15 mouse cellular contexts compared by ENCODE assay signal in genomic region chr11:86155638-86156037, GRCm38 (mm10).
"Had no signal": no experiment of that assay in that cellular context is flagged by ENCODE, and none has a peak within 500 bp of the region (broad histone marks: within the 10 kb centered on the region; RNA-seq: fewer than 3 reads in every experiment).

No protein-coding gene starts in this region.

- H3K27ac ChIP-seq: hindbrain, postnatal 0 days; limb, embryonic 13.5 days; midbrain, embryonic 15.5 days; neural tube, embryonic 12.5 days; stomach, embryonic 15.5 days had no signal

- H3K4me1 ChIP-seq: limb, embryonic 13.5 days; midbrain, embryonic 15.5 days; neural tube, embryonic 12.5 days; stomach, embryonic 15.5 days had no signal

- H3K27me3 ChIP-seq: limb, embryonic 13.5 days; midbrain, embryonic 15.5 days; neural tube, embryonic 12.5 days; stomach, embryonic 15.5 days had no signal

- ATAC-seq: hindbrain, postnatal 0 days; midbrain, embryonic 15.5 days had no signal

- H3K9me3 ChIP-seq: limb, embryonic 13.5 days; midbrain, embryonic 15.5 days; neural tube, embryonic 12.5 days; stomach, embryonic 15.5 days had no signal

- H3K36me3 ChIP-seq: midbrain, embryonic 15.5 days; neural tube, embryonic 12.5 days; stomach, embryonic 15.5 days had no signal

- H3K4me3 ChIP-seq: limb, embryonic 13.5 days; midbrain, embryonic 15.5 days; neural tube, embryonic 12.5 days; stomach, embryonic 15.5 days had no signal

- DNase-seq: kidney, adult 11 months; kidney, postnatal 10 days; kidney, postnatal 4 days; layer of hippocampus, postnatal 36 days; lung, adult 18-20 months; right cerebral cortex, postnatal 4 days; spleen, adult 18-20 months; thymus, adult 2 months; thymus, postnatal 25 days had no signal

- H3K4me2 ChIP-seq: limb, embryonic 13.5 days; midbrain, embryonic 11.5 days; midbrain, embryonic 15.5 days; neural tube, embryonic 12.5 days; stomach, embryonic 15.5 days had no signal

- H3K9ac ChIP-seq: limb, embryonic 13.5 days; midbrain, embryonic 15.5 days; neural tube, embryonic 12.5 days; stomach, embryonic 15.5 days had no signal
